Mouse (Mus musculus) adrenal gland, postnatal 10 days (tissue): ENCODE measurements at regions not wholly inside any gene's neighbourhood (a gene's known extent, or its start where the extent isn't known, plus 50 kb on each side); places are given as distances from the start of the nearest gene placed in this dataset.
A peak's percentile ranks its signal among the peaks of the same experiment; 100 is the strongest.

Experiments
- DNase-seq: peaks from one replicate; pipeline ENCODE4 v3.0.0; 2021; ENCODE audit warnings: mixed read lengths

DNA sequence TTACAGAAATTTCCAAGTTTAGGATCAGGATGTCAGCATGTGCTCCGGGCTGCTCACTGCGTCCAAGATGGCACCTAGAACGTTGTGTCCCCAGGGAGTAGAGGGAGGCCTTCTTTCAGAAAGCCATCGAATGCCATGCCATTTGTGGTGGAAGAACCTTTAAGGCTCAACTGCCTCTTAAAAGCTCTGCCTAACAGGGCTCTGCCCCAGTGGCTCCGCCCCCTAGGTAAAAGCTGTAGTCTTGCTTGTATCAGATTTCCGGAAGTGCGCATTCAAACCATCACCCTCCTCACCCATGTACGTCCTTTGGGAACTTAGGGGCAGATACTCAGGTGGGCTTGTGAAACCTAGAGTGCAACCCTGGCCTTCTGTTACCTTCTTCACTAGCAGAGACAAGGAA is 54.0 kb upstream of the Psmd7 start:
- DNase-seq = no peak

DNA sequence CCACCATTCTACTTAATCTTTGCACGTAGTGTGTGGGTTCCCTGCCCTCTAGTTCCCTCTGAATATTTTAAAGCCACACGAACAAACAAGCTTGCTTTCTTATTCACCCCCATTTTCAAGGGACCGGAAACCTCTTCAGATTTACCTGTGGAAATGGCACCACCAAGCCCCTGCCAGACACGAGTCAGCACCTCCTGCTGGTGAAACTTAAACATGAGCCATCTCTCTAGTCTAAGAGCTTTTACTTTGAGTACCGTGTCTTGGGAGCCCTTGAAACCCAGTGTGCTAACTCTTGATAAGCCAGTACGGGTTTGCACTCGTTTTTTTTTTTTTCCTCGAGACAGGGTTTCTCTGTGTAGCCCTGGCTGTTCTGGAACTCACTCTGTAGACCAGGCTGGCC is 59.7 kb upstream of the Psmd7 start:
- no peak for DNase-seq

DNA sequence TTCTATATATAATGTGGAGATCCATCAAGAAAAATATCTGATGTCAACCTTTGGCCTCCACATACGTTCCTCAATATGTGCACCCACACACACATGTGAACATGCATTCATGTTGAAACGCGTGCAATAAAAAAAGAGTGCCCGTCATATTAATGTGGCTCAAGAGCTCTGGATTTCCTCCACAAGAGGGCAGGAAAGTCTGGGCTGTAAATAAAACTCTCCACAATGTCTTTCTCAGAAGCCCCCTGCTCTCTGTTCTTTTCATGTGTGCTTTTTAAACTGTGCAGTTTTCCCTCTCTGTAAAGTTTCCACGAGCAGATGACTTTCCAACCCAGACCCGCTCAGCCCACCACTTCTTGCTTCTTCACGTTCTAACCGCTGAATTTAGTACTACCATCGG is 62.0 kb upstream of the Psmd7 start:
- DNase-seq = no peak

DNA sequence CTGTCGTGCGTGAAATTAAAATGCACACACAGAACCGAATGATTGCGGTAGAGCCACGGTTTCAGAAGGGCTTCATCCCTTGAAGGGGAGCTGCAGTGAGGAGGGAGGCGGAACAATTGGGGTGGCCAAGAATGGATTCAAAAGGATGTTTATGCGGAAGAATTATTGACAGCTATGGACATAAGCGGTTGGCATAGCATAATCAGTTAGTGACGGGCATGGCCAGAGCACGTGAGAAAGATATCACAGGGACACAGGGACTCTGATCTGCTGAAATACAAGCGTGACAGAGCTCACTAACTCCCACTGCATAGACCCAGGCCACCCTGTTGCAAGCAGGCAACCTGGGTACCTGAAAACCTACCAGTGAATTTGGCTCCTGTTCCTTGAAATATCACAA is 63.2 kb upstream of the Psmd7 start:
- DNase-seq = no peak

DNA sequence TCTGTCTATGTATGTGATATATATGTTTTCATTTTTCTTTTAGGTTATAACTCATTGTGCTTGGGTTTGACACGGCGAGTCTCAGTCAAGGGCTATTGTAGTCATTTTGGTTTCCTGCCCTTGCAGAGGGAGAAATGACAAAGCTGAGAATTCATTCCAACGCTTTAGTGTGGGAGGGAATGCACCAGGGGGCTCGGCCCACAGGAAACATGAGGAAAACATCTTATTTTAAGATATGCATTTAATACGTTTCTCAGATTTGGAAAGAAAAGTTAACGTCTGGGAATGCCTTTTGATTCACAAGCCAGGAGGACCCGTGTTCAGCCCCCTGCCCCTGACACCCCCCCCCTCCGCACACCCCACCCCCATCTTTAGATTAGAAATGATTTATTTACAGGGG is 64.0 kb upstream of the Psmd7 start:
- DNase-seq = no peak

DNA sequence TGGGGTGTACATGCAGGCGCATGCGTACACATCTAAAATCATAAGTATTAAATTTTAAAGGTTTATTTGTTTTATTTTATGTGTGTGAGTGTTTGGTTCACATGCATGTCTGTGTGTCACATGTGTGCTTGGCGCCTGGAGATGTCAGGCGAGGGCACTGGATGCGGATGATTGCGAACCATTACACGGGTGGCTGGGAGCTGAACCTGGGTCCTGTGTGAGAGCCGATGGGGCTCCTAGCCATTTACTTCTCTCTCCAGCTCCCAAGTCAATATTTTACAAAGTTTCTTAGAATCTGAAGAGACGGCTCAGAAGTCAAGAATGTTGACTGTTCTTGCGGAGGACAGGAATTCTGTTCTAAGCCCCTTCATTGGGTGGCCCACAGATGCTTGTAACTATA is 65.4 kb upstream of the Psmd7 start:
- DNase-seq = no peak

DNA sequence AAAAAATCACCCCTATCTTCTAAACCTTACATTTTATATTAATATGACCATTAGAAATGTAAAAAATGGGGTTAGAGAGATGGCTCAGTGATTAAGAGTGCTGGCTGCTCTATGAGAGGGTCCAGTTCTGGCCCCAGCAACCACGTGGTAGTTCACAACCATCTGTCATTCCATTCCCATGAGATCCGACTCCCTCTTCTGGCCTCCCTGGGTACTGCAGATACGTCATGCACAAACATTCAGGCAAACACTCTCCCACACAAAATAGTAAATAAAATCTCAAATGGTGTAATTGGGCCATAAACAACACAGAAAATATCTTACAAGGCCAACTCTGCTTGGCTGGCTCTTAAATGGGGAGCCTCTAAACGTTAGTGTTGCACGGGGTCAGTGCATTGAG is 68.4 kb upstream of the Psmd7 start:
- no peak for DNase-seq

DNA sequence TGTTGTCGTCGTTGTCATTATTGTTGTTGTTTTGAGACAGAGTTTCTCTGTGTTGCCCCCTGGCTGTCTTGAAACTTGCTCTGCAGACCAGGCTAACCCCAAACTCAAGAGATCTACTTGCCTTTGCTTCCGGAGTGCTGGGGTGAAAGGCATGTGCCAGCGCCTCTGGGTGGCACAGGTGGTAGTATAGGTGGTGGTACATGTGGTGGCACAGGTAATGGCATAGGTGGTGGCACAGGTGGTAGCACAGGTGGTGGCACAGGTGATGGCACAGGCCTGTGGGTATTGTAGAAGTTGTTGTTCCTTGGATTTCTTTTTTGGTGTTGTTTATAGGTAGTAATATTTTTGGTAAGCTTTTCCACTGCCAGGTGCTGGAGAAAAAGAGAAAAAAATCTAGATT is 69.5 kb upstream of the Psmd7 start:
- DNase-seq = no peak

DNA sequence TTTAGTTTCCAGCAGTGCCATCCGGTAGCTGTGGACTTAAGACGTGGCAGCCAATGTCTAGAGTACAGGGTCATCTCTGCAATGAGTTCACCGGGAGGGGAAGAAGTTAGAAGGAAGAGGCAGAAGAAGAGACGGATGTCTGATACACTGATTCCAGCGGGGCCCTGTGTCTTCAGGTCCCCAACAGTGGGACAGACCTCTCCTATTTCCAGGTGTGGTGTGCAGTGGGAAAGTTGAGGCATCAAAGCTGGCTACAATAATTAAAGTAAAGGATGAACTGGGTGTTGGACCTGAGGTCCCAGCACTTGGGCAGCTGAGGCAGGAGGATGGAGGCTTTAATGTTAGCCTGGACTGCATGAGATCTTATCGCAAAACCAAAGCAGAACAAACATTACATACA is 70.1 kb upstream of the Psmd7 start:
- DNase-seq = no peak

DNA sequence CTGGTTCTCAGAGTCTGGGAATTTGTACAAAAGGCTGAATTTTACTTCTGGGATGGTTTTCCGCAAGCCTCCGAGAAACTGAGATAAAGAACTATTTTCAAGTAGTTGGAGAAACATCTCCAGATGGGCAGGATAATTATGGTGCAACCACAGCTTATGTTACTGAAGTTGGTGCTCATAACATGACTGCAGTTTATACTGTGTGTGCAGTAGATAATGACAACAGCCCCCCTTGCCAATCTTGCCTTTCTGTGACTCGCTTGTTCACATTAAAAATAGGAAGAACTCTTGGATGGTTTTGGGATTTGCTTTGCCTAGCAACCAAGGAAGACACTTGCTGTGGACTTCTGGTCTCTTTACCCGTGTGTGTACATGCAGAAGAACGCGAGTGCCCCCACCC is 72.4 kb upstream of the Psmd7 start:
- no peak for DNase-seq

DNA sequence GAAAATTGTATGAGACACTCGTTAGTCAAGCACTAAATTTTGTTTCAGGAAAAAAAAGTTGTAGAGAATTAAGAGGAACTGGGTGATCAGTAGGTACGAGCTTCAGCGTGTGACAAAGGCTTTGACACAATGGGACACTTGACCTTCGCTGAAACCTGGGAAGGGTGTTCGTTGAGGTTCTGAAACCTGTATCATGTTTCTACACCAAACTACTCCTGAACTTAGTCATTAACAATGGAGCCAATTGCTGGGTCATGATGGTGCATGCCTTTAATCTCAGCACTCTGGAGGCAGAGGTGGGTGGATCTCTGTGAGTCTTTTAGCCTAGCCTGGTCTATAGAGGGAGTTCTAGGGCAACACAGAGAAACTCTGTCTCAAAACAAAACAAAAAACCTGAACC is 81.3 kb upstream of the Psmd7 start:
- no peak for DNase-seq

DNA sequence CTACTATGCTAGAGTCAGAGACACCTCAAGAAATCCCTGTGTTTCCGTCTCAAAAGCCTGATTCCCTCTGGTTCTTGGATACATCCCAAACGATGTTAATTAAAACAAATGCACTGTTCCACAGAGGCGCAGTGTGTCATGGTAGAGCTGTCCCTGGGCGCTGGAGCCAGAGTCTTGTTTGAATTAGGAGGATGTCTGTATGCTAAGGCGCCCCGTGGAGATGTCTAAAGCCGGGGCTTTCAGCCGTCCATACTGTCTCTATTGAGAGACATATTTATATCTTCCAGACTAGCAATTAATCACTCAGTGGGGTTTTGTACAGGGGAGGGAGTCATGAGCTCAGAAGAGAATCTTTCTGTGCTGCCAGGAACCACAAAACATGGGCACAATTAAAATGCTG is 83.2 kb upstream of the Psmd7 start:
- DNase-seq = no peak

DNA sequence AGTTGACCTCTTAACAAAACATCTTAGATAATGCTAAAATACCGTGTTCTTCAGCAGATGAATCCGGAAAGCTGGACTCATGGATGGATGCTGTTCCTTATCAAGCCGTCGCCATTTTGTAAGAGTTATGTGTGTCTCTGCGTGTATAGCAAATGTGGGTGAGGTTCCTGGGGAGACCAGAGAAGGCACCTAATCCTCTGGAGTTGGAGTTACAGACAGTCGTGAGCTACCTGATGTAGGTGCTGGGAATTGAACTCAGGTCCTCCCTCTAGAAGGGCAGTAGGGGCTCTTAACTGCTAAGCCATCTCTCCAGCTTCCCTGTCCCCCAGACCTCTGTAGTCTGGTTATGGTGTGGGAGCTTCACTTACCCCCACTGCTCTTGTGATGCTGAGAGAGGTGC is 84.4 kb upstream of the Psmd7 start:
- DNase-seq = no peak

DNA sequence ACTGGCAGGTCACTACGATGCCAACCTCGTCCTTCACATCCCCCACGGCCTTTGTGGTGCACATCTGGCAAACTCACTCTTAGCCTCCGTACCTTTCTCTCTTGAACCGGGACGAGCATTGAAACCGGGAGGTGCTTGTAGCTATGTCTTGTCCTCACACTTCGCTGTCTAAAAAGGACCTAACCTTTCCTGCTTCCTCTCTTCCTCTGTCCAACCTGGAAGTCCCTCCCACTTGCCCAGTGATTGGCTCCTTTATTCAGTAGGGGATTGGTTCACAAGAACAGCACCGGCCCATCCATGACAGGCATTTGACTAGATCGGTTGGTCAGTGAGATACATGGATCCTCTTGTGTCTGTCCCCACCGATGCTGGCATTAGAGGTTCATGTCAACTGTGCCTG is 93.8 kb upstream of the Psmd7 start:
- no peak for DNase-seq

DNA sequence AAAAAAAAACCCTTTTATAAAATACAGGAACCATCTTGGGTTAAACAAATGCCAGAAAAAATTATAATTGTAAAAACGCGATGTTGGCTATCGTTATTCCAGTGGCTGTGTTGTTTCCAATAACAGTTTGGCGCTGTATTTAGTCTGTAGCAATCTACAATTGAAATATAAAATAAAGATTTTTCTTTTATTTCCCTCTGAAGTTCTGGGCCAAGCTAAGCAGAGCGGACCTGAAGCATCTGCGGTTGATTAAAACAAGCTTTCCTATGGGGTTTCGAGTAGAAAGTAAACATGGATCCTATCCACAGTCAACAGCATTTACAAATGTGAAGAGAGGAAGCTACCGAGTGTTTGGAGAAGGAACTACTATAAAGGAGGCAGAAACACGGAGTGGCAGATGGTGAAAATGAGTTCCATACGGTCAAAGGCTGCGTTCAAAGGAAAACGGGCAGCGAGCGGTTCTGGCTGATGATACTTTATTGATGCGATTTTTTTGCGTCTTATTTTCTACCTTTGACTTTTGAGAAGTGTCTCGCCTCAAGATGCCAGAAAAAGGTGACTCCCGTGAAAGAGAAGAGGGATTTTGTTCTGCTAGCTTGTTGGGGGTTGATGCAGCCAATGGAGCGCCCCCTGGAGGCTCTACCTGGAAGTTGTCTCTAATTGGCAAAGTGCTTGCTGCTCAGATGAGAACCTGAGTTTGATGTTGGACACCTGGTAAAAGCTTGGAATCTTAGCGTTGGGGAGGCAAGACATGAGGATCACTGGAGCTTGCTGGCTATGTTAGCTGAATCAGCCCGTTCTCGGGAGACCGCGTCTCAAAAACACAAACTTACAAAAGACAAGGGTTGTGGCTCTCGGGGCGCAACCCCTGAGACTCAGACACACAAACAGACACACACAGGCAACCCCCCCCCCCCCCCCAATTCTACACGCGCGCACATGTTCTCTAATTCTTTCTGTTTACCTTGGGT is 96.7 kb upstream of the Psmd7 start:
- DNase-seq = peak; percentile 11

DNA sequence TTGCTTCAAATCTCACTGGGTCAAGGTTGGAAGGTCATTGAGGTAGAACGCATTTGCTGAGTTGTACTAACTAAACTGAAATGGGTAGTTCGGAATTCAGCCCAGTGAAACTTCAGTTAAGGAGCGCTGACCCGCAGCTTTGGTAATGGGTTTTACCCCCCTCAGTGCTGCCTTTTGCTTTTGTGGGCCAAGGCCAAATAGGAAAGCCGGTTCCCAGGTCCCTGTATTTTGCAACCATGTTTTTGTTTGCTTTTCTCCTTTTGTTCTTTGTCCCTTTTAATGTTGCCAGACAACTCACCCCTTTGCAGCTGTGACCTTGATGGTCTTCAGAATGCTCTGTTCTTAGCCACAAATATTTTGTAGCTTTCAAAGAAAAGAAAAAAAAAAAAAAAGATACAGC is 98.7 kb upstream of the Psmd7 start:
- DNase-seq = peak; percentile 15

DNA sequence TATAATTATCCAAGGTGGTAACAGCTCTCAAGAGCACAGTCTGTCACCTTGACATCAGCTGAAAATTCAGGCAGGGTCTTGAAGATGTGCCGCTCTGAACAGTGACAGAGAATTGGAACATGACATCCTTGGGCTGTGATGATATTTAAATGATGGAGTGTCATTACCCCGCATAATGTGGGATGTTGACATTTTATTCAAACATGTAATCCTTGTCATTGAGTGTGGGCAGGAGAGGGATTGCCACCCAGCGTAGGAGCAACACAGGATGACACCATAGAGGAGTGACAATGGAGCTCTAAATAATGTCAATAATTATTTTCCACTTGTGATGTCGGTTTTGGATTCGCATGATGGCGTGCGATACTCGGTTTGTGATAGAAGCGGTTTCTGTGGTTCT is 99.3 kb upstream of the Psmd7 start:
- no peak for DNase-seq

DNA sequence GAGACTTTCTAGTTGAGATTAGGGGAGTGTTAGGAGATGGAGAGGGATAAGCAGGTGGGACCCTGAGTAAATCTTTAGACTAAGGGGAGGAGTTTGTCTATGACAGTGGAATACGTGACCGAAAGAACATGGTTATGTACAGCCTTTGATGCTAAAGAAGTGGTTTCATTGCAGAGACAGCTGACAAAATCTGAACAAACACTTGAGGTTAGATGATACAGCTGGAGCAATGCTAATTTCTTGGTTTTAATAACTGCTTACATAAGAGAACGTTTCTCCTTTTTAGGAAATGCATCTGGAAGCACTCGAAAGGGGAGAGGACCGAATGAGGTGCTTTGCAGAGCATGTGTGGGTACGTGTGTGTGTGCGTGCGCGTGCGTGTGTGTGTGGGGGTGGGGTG is 100.8 kb upstream of the Psmd7 start:
- DNase-seq = no peak

DNA sequence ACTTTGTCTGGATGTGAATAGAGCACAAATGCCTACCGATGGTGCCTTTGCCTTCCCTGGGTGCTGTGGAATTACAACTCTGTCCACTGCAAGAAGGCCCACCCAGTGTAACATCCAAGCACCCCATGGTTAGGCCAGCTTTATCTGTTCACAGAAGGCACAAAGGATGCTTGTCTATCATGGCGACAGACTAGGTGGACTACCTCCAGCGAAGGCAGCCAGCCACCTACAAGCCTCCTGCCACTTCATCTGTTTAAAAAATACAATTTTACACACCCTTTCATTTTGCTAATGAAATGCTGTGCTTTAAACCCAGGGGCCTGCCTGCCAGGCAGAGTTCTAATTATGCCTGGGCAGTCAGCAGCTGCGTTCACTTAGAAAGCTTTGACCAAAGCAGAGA is 103.0 kb upstream of the Psmd7 start:
- no peak for DNase-seq

DNA sequence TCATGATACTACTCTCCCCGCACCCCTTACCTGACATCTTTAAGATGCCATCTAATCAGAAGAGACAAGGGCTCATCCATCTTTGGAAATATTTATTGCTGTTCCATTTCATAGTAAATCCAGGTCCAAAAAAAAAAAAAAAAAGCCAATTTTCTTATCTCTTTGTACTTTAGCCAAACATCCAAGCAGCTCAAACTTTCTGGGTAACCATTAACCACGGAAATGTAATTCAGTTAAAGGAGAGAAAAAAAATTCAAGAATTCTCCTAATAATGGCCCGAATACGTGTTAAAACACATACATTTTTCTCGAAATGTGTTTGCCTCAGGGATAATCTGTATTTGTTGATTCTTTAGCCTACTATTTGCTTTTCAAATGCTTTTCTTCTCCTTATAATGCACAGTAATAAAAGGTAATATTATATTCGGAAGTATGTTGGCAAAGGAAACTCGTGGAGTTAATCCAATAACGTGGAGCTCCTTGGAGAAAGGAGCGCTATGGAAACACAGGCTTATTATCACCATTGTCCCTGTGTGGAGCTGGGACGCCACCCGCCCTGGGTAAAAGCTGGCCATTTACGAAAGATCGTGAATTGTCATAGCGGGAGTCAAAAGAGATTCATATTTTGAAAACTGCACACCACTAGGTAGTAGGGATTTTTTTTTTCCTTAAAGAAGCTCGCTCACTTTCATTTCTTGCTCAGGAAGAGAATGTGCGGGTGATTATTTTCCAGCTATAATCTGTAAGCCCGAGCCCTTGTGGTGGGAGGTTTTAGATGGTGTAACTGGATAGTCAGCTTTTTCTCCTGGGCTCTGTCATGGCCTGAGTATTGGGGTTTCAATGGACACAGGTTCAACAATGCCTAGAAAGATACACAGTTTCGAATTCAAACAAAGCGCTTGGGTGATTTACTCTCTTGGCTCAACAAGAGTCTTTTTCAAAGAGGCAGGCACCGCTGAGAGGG is 108.4 kb upstream of the Psmd7 start:
- DNase-seq = no peak

DNA sequence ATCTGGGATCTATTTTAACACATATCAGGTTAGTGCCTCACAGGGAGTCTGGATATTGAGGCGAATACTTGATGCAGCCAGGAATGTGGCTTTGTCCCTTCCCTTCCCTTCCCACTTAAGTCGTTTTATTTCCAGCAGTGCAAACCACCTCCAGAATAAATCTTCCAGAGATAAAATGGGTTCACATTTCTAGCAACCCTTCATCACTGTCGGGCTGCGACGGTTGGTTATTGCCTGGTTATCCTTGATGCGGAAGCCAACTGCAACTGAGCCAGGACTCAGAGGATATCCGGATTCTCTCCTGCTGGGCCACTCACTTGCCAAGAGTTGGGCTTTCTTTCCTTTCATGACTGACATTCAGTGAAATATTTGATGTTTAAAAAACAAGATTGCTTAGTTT is 111.0 kb upstream of the Psmd7 start:
- no peak for DNase-seq

DNA sequence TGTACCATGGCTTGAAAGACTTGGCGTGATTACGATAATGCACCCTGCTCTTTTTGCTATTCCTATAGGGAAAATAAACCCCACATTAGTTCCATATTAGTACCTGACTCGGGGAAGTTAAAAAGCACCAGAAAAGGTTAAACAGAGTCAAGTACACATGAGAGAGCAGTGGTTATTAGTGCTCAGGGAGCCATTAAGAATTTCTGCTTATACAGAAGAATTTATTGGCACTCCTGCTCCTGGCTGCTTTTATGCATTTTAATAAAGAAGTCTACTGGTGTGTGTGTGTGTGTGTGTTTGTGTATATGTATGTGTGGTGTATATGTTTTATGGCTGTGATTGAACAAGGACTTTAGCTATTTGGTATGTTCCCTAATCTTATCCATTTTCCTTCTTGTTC is 111.5 kb upstream of the Psmd7 start:
- no peak for DNase-seq

DNA sequence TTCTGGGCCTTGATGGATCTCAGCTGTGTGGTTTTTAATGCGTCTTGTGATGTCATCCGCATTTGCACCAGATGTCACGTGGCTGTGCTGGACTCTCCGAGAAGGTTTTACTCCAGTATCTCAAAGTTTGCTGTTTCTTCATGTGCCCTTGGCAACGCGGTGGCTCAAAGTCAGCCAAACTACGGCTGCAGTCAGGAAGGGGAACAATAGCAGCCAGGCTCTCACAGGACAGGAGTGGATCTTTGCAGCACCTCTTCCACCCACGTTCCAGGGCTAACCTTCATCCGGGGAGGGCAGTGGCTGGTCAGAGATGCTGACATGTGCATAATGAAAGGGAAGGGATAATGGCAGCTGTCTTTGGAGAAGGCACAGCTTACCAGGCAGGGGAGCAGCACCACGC is 127.6 kb upstream of the Psmd7 start:
- DNase-seq = no peak
